Mouse (Mus musculus) fat pad, adult 2 months (tissue): ENCODE data around the gene Irx3.

ENCODE experiments used
- DNase-seq: peaks from one replicate; pipeline ENCODE4 v3.0.0-alpha.2; 2011; ENCODE audit warnings: low read depth, low spot score; ENCODE audit errors: extremely low read depth

The Irx3 gene

GRCm38 (mm10) chr8:91802401-91803322 lies 795 bp upstream of the Irx3 start:
- no peak for DNase-seq

- DNase-seq, result no peak
These were observed 541 bp downstream of the Irx3 start for GRCm38 (mm10) chr8:91801241-91801811.

- no peak for DNase-seq
These were observed 1.2 kb downstream of the Irx3 start for GRCm38 (mm10) chr8:91800523-91801240.

GRCm38 (mm10) chr8:91799681-91800522 lies 2.0 kb downstream of the Irx3 start:
- DNase-seq, result no peak

GRCm38 (mm10) chr8:91799016-91799581 lies 2.8 kb downstream of the Irx3 start:
- DNase-seq, result no peak

GRCm38 (mm10) chr8:91797626-91798271 lies 4.1 kb downstream of the Irx3 start:
- no peak for DNase-seq

GRCm38 (mm10) chr8:91793846-91794245 lies 8.0 kb downstream of the Irx3 start:
- no peak for DNase-seq

GRCm38 (mm10) chr8:91787194-91787895 lies 14.5 kb downstream of the Irx3 start:
- no peak for DNase-seq

GRCm38 (mm10) chr8:91782940-91783339 lies 18.9 kb downstream of the Irx3 start:
- no peak for DNase-seq

GRCm38 (mm10) chr8:91782201-91782600 lies 19.7 kb downstream of the Irx3 start:
- no peak for DNase-seq

GRCm38 (mm10) chr8:91780648-91781047 lies 21.2 kb downstream of the Irx3 start:
- DNase-seq, result no peak

- DNase-seq, result no peak
These were observed 33.0 kb downstream of the Irx3 start for GRCm38 (mm10) chr8:91768857-91769256.

- DNase-seq, result no peak
These were observed 36.3 kb downstream of the Irx3 start for GRCm38 (mm10) chr8:91765411-91766034.

GRCm38 (mm10) chr8:91755566-91755965 lies 46.3 kb downstream of the Irx3 start:
- DNase-seq, result no peak

GRCm38 (mm10) chr8:91755062-91755461 lies 46.8 kb downstream of the Irx3 start:
- no peak for DNase-seq

GRCm38 (mm10) chr8:91750794-91751125 lies 51.1 kb downstream of the Irx3 start:
- DNase-seq, result no peak

GRCm38 (mm10) chr8:91750096-91750793 lies 51.6 kb downstream of the Irx3 start:
- DNase-seq, result no peak

GRCm38 (mm10) chr8:91749412-91749811 lies 52.5 kb downstream of the Irx3 start:
- DNase-seq, result no peak
